Mouse (Mus musculus) MN1 (cell line): ENCODE measurements around the gene Zscan29.
"Not testable (repeated sequence)": the region's sequence is repeated elsewhere in the genome, so short reads cannot be mapped to it uniquely, and the experiment has no call there.

Source experiments
- DNase-seq: peaks from one replicate; pipeline ENCODE4 v3.0.0-alpha.2; 2016; ENCODE audit warnings: low spot score

The Zscan29 gene

GRCm38 (mm10) chr2:121132822-121133221 lies 38.1 kb downstream of the Zscan29 start:
- DNase-seq = no peak

- no peak for DNase-seq
Measured at GRCm38 (mm10) chr2:121128865-121129620, 41.9 kb downstream of the Zscan29 start.

GRCm38 (mm10) chr2:121127536-121127935 lies 43.4 kb downstream of the Zscan29 start:
- no peak for DNase-seq

GRCm38 (mm10) chr2:121126302-121126701 lies 44.6 kb downstream of the Zscan29 start:
- not testable (repeated sequence) for DNase-seq

- DNase-seq = no peak
Measured at GRCm38 (mm10) chr2:121119260-121119659, 51.7 kb downstream of the Zscan29 start.

- DNase-seq = no peak
Measured at GRCm38 (mm10) chr2:121115418-121115817, 55.5 kb downstream of the Zscan29 start.

GRCm38 (mm10) chr2:121109695-121110094 lies 61.2 kb downstream of the Zscan29 start, which contains the start of gene Tgm7:
Tgm7 (minus strand) TSS chr2:121109795.
- DNase-seq = no peak
